Mouse (Mus musculus) ES-E14 (cell line): ENCODE measurements at regions not wholly inside any gene's neighbourhood (a gene's known extent, or its start where the extent isn't known, plus 50 kb on each side); places are given as distances from the start of the nearest gene placed in this dataset.

Experiments used
- CHD2 ChIP-seq: IDR thresholded peaks from 2 replicates; pipeline ENCODE4 v1.6.1; 2014; ENCODE audit warnings: mild to moderate bottlenecking, low read depth, low read length, inconsistent platforms
- HCFC1 ChIP-seq: IDR thresholded peaks from 2 replicates; pipeline ENCODE4 v1.6.1; 2012; ENCODE audit warnings: low read length, inconsistent platforms, borderline replicate concordance; ENCODE audit not compliant: insufficient read depth
- MAFK ChIP-seq: IDR thresholded peaks from 2 replicates; pipeline ENCODE4 v1.6.1; 2014; ENCODE audit warnings: mild to moderate bottlenecking, low read depth, low read length, inconsistent platforms; ENCODE audit not compliant: insufficient read depth
- ZC3H11A ChIP-seq: IDR thresholded peaks from 2 replicates; pipeline ENCODE4 v1.6.1; 2012; ENCODE audit warnings: low read depth, mild to moderate bottlenecking, inconsistent platforms, low read length, borderline replicate concordance
- ZNF384 ChIP-seq: IDR thresholded peaks from 2 replicates; pipeline ENCODE4 v1.6.1; 2012; ENCODE audit warnings: low read depth, low read length, inconsistent platforms

DNA sequence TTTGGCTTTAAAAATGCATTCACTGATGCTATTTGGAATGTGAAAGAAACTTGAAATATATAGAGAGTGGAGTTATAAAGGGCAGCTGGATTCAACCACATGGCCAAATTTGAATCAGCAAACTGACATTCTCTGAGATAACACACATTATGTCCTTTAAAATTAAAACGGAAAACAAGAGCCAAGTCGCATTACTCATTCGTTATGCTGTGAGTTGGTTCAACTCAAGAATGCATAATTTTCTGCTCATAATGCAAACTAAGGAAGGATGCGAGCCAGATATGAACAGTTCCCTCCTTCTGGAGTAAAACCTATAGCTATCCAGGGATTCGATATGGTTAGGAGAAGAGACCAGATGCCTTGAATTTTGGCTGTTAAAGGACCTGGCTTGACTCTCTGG, 239.8 kb upstream of the G2e3 start:
- no peak for TF ChIP-seq MAFK
- no peak for TF ChIP-seq ZNF384
- no peak for TF ChIP-seq CHD2
- TF ChIP-seq ZC3H11A: no peak
- TF ChIP-seq HCFC1: no peak
